Mouse (Mus musculus) bone marrow macrophage, adult 2 months (primary cell): ENCODE measurements around the gene Rab3il1.

Experiments
- CTCF ChIP-seq: IDR thresholded peaks from 2 replicates; pipeline ENCODE4 v1.5.1; 2012; ENCODE audit warnings: low read depth, mild to moderate bottlenecking, low read length, moderate library complexity
- POLR2A ChIP-seq: IDR thresholded peaks from 2 replicates; pipeline ENCODE4 v1.6.1; 2012; ENCODE audit warnings: mild to moderate bottlenecking, low read depth, low read length, borderline replicate concordance

DNA sequence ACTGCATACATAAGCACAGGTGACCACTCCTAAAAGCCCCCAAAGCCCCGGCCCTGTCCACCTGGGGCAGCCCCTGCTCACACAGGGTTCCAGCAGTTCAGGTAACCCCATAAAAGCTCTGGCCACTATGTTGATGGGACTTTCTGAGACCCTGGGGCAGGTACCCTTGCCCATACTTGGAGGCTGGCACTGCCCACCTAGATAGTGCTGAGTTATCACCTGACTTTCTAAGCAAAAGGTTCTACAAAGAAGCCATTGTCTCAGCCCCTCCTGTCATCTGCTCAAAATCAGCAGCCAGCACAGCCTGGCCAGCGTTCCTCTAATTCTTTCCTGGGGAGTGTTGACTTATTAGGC, 3.4 kb upstream of the Rab3il1 start:
- TF ChIP-seq POLR2A (no peak), CTCF (no peak)
